Mouse (Mus musculus) erythroblast, embryonic 14.5 days (primary cell): ENCODE data around the gene Pafah1b3. TPM values are rescaled to one million over a fixed set of nuclear protein-coding genes. Genes with fewer than 3 reads are reported as not detected.
A peak's percentile ranks its signal among the peaks of the same experiment; 100 is the strongest.

Experiments
- H3K27me3 ChIP-seq: 2 replicates; pipeline ENCODE4 v1.6.1; 2012; ENCODE audit warnings: inconsistent platforms; ENCODE audit not compliant: control insufficient read depth
- H3K36me3 ChIP-seq: 2 replicates; pipeline ENCODE4 v1.6.1; 2012; ENCODE audit warnings: mild to moderate bottlenecking, inconsistent platforms; ENCODE audit not compliant: control insufficient read depth
- H3K4me1 ChIP-seq: 2 replicates; pipeline ENCODE4 v1.6.1; 2012; ENCODE audit warnings: inconsistent platforms; ENCODE audit not compliant: control insufficient read depth
- H3K4me3 ChIP-seq: replicated peaks from 2 replicates; pipeline ENCODE3; 2012; ENCODE audit warnings: moderate library complexity, mild to moderate bottlenecking, inconsistent platforms
- H3K9me3 ChIP-seq: 2 replicates; pipeline ENCODE4 v1.6.1; 2012; ENCODE audit warnings: low read length, inconsistent platforms, mixed read lengths; ENCODE audit not compliant: control insufficient read depth
- GATA1 ChIP-seq: IDR thresholded peaks from 2 replicates; pipeline ENCODE4 v1.6.1; 2012; ENCODE audit warnings: low read length, inconsistent platforms, mixed read lengths
- TAL1 ChIP-seq: IDR thresholded peaks from 3 replicates; pipeline ENCODE4 v1.6.1; 2012; ENCODE audit warnings: low read length, inconsistent platforms, mixed read lengths
- polyA plus RNA-seq: library from polyadenylated mRNA; stranded (reverse); fragments of >175 nt; gene quantifications from 2 replicates; pipeline ENCODE4 v1.2.3, GENCODE M21; 2012

Gene Pafah1b3
- polyA plus RNA-seq, 1 experiment: 1.2 TPM

- peaks cover 7% of the 10 kb centered on the region for H3K4me1 ChIP-seq
- TF ChIP-seq TAL1 (no peak), GATA1 (no peak)
- no peaks in the 10 kb centered on the region for H3K36me3 ChIP-seq
- H3K9me3 ChIP-seq: no peaks in the 10 kb centered on the region
- peaks cover 82% of the 10 kb centered on the region for H3K27me3 ChIP-seq
- H3K4me3 ChIP-seq: no peak overlapping the region
Measured at GRCm38 (mm10) chr7:25306614-25306996, 8.8 kb upstream of the Pafah1b3 start.

- H3K4me3 ChIP-seq: peak within 1 kb of the TSS; percentile 19
- TF ChIP-seq TAL1 (no peak), GATA1 (no peak)
Measured at GRCm38 (mm10) chr7:25305956-25306613, 8.3 kb upstream of the Pafah1b3 start, which contains the start of gene Tmem145. Gene Tmem145, plus strand, starts transcription at chr7:25306106.

DNA sequence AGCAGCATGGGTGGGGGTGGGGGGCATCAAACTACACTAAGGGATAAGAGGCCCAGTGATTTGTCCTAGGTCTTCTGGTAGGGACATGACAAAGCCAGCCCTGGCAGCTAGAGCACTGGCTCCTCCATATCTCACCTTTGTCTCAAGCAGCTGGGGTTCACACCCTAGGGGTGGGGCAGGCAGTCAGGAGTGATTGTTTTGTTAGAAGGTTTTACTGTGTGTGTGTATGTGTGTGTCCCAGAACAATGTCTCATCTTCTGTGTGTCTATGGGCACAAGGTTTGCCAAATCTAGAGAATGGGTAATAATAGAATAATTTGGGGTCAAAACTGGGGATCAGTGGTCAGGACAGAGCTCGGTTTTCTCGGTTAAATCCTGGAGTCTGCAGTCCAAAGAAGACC, 7.7 kb upstream of the Pafah1b3 start:
- Histone ChIP-seq H3K9me3 (no peaks in the 10 kb centered on the region), H3K4me3 (no peak overlapping the region), H3K27me3 (peaks cover 78% of the 10 kb centered on the region), H3K4me1 (peaks cover 11% of the 10 kb centered on the region), H3K36me3 (no peaks in the 10 kb centered on the region)
- TF ChIP-seq TAL1 (no peak), GATA1 (no peak)

More at GRCm38 (mm10) chr7:25305956-25306613, 8.3 kb upstream of the Pafah1b3 start, which contains the start of gene Tmem145:
- no peaks in the 10 kb centered on the region for H3K9me3 ChIP-seq
- H3K36me3 ChIP-seq: no peaks in the 10 kb centered on the region
- H3K4me1 ChIP-seq: peaks cover 9% of the 10 kb centered on the region
- peaks cover 79% of the 10 kb centered on the region for H3K27me3 ChIP-seq

DNA sequence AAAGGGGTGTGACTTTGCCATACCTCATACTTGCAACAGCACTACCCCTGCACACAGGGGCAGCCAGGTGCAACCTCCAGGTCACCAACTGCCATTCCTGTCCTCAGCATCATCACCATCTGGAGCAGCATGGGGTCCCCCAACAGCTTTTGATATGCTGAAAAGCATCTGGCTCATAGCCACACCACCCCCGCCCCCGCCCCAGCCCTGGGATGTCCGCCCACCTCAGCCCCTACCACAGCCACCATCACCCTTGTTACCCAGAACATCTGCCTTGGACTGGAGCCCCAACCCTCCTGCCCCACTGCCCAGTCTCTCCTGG, 5.9 kb upstream of the Pafah1b3 start:
- no peak overlapping the region for H3K4me3 ChIP-seq
- TF ChIP-seq TAL1: no peak
- TF ChIP-seq GATA1: no peak
- H3K36me3 ChIP-seq: no peaks in the 10 kb centered on the region
- H3K9me3 ChIP-seq: no peaks in the 10 kb centered on the region
- peaks cover 63% of the 10 kb centered on the region for H3K27me3 ChIP-seq
- H3K4me1 ChIP-seq: peaks cover 11% of the 10 kb centered on the region

GRCm38 (mm10) chr7:25303003-25303684, 5.4 kb upstream of the Pafah1b3 start:
- no peak for TF ChIP-seq GATA1
- TF ChIP-seq TAL1: no peak
- H3K9me3 ChIP-seq: no peaks in the 10 kb centered on the region
- H3K4me3 ChIP-seq: no peak overlapping the region
- peaks cover 12% of the 10 kb centered on the region for H3K4me1 ChIP-seq
- peaks cover 58% of the 10 kb centered on the region for H3K27me3 ChIP-seq
- no peaks in the 10 kb centered on the region for H3K36me3 ChIP-seq

- Histone ChIP-seq H3K4me1 (peaks cover 29% of the 10 kb centered on the region), H3K36me3 (no peaks in the 10 kb centered on the region), H3K27me3 (peaks cover 38% of the 10 kb centered on the region), H3K9me3 (no peaks in the 10 kb centered on the region), H3K4me3 (no peak within 1 kb of the TSS)
- no peak for TF ChIP-seq TAL1
- TF ChIP-seq GATA1: no peak
Measured at GRCm38 (mm10) chr7:25301063-25301462, 3.3 kb upstream of the Pafah1b3 start, which contains the start of gene Prr19. Gene Prr19, plus strand, starts transcription at chr7:25301411.

DNA sequence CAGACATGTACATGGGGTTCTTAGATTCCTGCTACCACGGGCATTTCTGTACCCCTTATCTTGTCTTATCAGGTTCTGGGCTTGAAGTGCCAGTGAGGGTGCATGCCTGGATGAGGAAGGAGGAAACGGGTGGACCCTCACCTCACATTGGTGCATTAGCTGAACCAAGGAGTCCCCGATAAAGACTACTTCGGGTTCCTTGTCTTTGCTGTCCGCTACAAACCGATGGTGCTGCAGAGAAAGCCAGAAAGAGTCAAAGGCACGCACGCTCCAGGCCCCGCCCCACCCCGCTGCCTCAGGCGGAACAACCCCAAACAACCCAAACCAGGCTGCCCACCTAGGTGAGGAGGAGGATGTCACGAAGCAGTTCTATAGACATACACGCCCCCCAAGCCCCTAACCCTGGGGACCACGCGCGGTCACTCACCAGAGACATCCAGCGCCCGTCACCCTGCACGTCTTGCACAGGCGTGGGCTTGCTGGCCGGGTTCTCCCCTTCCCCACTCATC, 787 bp downstream of the Pafah1b3 start:
- no peak for TF ChIP-seq GATA1
- no peak for TF ChIP-seq TAL1
- Histone ChIP-seq H3K9me3 (no peaks in the 10 kb centered on the region), H3K4me3 (peak overlapping the region; percentile 75), H3K4me1 (peaks cover 25% of the 10 kb centered on the region), H3K27me3 (peaks cover 4% of the 10 kb centered on the region), H3K36me3 (peaks cover 30% of the 10 kb centered on the region)

- no peak overlapping the region for H3K4me3 ChIP-seq
- peaks cover 48% of the 10 kb centered on the region for H3K36me3 ChIP-seq
- H3K27me3 ChIP-seq: no peaks in the 10 kb centered on the region
- peaks cover 29% of the 10 kb centered on the region for H3K4me1 ChIP-seq
- TF ChIP-seq GATA1 (no peak), TAL1 (no peak)
- H3K9me3 ChIP-seq: no peaks in the 10 kb centered on the region
Measured at GRCm38 (mm10) chr7:25294960-25295722, 2.6 kb downstream of the Pafah1b3 start.

GRCm38 (mm10) chr7:25294495-25294894, 3.3 kb downstream of the Pafah1b3 start:
- Histone ChIP-seq H3K4me1 (peaks cover 29% of the 10 kb centered on the region), H3K9me3 (peaks cover 4% of the 10 kb centered on the region; the same call in 1 of the 2 replicates), H3K4me3 (no peak overlapping the region), H3K36me3 (peaks cover 55% of the 10 kb centered on the region), H3K27me3 (no peaks in the 10 kb centered on the region)
- TF ChIP-seq TAL1 (no peak), GATA1 (no peak)
